Mouse (Mus musculus) adrenal gland, adult 2 months (tissue): ENCODE measurements around the gene Gm21093. TPM values are rescaled to one million over a fixed set of nuclear protein-coding genes. Genes with fewer than 3 reads are reported as not detected.
"Not testable (repeated sequence)": the region's sequence is repeated elsewhere in the genome, so short reads cannot be mapped to it uniquely, and the experiment has no call there.

ENCODE experiments used
- DNase-seq: peaks from one replicate; pipeline ENCODE4 v3.0.0; 2021
- long read RNA-seq: library from polyadenylated mRNA; stranded (forward); transcript quantifications from one replicate; pipeline ENCODE4 v2.0.0, GENCODE M21; 2021
- polyA plus RNA-seq: library from polyadenylated mRNA; depleted of rRNA; stranded (reverse); fragments of >200 nt; gene quantifications from 2 replicates; pipeline ENCODE4 v1.2.3, GENCODE M21; 2012; rRNA removed
- total RNA-seq, 2 experiments: library from RNA; stranded (reverse); gene quantifications; 2 replicates each; pipeline ENCODE4 v1.2.3; 2021

The Gm21093 gene
- total RNA-seq (not detected), polyA plus RNA-seq (0.26 TPM in 2 replicates)
- long read RNA-seq: 0 reads

GRCm38 (mm10) chr4:42034626-42035025 lies at the start of gene Gm21093:
Gm21093 (minus strand) TSS chr4:42034726.
- not testable (repeated sequence) for DNase-seq

Other genes with a start within 250 kb of the Gm21093 start
- gene Gm21541, start 131.1 kb downstream of the Gm21093 start, total RNA-seq: not detected
- not detected in 2 replicates for gene Gm21541, start 131.1 kb downstream of the Gm21093 start, polyA plus RNA-seq
- gene Gm20878, start 93.2 kb downstream of the Gm21093 start, total RNA-seq: 1 to 10 TPM; 3.8 to 4.5 TPM
- gene Gm20878, start 93.2 kb downstream of the Gm21093 start, polyA plus RNA-seq: 3.3 and 4.8 TPM in 2 replicates
- 1 to 10 TPM in 1 of 2 experiments, under 1 TPM in 1; 0.98 to 1.4 TPM for gene Fam205a4, start 68.7 kb downstream of the Gm21093 start, total RNA-seq
- 0.19 and 0.28 TPM in 2 replicates for gene Fam205a4, start 68.7 kb downstream of the Gm21093 start, polyA plus RNA-seq
- not detected for gene Gm3893, start 56.5 kb upstream of the Gm21093 start, total RNA-seq
- gene Gm3893, start 56.5 kb upstream of the Gm21093 start, polyA plus RNA-seq: not detected in 2 replicates
- 1 to 10 TPM; 1.2 to 5.1 TPM for gene Gm13304, start 80.1 kb upstream of the Gm21093 start, total RNA-seq
- gene Gm13304, start 80.1 kb upstream of the Gm21093 start, polyA plus RNA-seq: not detected in 2 replicates
- gene Gm13306, start 118.7 kb upstream of the Gm21093 start, total RNA-seq: 1 to 10 TPM; 6.6 to 8.3 TPM
- 22.3 and 31.3 TPM in 2 replicates for gene Gm13306, start 118.7 kb upstream of the Gm21093 start, polyA plus RNA-seq
- 1 to 10 TPM; 1.8 to 1.9 TPM for gene Gm13305, start 133.9 kb upstream of the Gm21093 start, total RNA-seq
- gene Gm13305, start 133.9 kb upstream of the Gm21093 start, polyA plus RNA-seq: 0.40 and 0.74 TPM in 2 replicates
- gene Gm10600, start 205.9 kb upstream of the Gm21093 start, total RNA-seq: under 1 TPM; 0.76 to 0.84 TPM
- gene Gm10600, start 205.9 kb upstream of the Gm21093 start, polyA plus RNA-seq: not detected in 2 replicates
- not detected for gene Ccl21b, start 221.0 kb upstream of the Gm21093 start, total RNA-seq
- gene Ccl21b, start 221.0 kb upstream of the Gm21093 start, polyA plus RNA-seq: not detected in 2 replicates